Mouse (Mus musculus) erythroid progenitor cell, adult 5-6 weeks (primary cell): ENCODE measurements around the gene Hoxb8. TPM values are rescaled to one million over a fixed set of nuclear protein-coding genes. Genes with fewer than 3 reads are reported as not detected.

ENCODE experiments used
- ATAC-seq: replicated peaks from 2 replicates; pipeline ENCODE4 v1.8.0; 2016; ENCODE audit warnings: moderate number of reproducible peaks, mild to moderate bottlenecking, moderate TSS enrichment, inconsistent platforms; ENCODE audit not compliant: poor library complexity, low FRiP score, severe bottlenecking
- total RNA-seq, 2 experiments: library from RNA; stranded (forward) in 1 of 2; stranded (reverse) in 1 of 2; fragments of 150-400 nt in 1 of 2; fragments of 186-747, 209-891 nt in 1 of 2; gene quantifications; 2 replicates each; pipeline versions ENCODE4 v1.2.3 to v1.2.4; 2015 to 2017; ENCODE audit warnings: low replicate concordance in 2 of 2

Gene Hoxb8
- total RNA-seq, 2 experiments from 2014 or later, result not detected

DNA sequence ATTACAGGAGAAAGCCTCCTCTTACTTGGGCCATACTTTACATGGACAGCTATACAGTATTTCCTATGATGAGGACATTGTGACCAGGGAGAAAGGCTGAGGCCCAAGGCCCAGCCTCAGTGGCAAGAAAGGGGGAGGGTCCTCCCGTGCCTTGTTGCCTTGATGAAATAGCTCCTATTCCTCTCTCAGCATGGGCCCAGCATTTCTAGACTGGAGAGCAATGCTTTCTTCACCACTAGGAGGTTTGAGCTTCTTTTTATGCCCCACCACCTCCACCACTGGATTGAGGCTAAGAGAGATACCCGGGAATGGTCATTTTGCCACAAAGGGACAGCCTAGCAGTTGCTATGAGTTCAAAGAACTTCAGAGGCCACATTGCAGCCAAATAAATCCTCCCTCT lies 15.3 kb downstream of the Hoxb8 start:
- no peak for ATAC-seq

DNA sequence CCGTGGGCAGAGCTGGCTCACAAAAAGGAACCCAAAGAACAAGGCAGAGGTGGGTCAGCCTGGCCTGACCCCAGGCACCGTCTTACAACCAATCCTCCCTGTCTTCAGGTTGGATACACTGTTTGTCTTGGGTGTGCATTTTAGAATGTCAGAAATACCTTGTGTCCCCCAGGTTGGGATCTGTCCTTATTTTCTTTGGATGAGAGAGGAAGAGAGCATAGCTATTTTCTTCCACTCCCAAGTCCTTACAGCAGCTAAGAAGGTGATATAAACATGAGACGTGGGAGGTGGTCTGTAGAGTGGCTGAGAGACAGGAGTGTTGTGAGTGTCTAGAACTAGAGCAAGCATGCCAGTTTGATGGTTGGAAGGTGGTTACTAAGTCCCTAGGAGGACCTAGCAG lies 15.7 kb downstream of the Hoxb8 start:
- no peak for ATAC-seq

DNA sequence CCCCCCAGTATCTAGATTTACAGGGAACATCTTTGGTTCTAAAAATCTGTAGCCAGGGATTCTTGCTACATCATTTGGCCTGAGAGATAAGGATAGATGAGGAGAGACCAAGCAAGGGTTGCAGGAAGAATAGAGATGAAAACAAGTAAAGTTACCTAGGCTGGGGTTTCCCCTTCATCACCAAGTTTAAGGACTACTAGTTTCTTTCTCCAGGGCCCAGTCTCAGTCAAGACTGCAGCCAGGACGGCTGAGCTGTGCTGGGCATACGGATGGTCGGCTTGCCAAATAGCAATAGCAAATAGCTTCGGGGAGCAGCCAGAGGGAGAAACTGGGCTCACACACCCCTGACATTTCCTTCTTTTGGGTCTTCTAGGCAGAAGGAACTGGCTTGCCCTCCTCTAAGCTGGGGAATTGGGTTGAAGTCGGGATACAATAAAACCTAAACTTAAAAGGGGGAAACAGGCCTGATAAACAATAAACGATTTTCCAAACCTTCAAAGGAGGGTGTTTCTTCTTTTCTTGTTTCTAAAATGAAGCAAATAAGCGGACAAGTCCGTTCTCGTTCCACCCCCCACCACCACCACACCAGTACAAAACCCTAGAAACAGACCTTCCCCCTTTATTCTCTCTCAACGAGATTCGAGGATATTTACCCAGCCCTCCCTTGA lies 16.4 kb downstream of the Hoxb8 start:
- no peak for ATAC-seq

DNA sequence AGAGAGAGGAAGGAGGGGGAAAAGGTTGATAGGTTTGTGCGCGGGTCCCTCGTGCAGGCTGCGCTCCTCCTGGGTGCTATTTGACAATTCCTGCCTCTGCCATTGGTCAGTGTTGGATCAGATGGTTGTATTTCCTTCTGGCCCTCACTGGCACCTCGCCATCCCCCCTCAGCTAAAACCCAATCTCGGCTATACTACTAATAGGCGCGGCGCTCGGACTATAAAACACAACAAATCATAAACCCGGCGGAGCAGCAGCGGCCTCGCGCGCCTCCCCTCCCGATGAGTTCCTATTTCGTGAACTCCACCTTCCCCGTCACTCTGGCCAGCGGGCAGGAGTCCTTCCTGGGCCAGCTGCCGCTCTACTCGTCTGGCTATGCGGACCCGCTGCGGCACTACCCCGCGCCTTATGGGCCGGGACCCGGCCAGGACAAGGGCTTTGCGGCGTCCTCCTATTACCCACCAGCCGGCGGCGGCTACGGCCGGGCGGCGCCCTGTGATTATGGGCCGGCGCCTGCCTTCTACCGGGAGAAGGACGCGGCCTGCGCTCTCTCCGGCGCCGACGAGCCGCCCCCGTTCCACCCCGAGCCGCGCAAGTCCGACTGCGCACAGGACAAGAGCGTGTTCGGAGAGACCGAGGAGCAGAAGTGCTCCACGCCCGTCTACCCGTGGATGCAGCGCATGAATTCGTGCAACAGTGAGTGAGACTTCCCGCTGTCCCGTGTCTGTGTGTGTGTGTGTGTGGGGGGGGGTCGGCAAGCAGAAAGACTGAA lies 17.4 kb downstream of the Hoxb8 start:
- ATAC-seq, result no peak

DNA sequence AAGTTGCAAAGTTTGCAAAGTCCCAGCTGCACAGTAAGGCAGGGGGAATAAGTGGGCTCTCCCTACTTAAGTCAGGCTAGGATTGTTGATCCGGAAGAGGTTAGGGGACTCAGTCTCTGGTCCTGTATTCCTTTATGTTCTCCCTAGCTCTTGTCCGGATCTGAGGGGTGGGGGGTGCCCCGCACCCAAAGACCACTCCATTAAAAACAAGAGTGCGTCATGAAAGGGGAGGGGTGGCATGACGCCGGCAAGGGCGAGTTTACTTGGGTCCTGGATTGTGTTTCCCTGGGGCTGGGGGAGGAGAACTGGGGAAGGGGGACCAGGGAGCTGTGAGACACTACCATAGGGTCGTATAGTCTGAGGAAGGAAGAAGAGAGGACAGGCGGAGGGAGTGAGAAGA lies 18.1 kb downstream of the Hoxb8 start:
- no peak for ATAC-seq

DNA sequence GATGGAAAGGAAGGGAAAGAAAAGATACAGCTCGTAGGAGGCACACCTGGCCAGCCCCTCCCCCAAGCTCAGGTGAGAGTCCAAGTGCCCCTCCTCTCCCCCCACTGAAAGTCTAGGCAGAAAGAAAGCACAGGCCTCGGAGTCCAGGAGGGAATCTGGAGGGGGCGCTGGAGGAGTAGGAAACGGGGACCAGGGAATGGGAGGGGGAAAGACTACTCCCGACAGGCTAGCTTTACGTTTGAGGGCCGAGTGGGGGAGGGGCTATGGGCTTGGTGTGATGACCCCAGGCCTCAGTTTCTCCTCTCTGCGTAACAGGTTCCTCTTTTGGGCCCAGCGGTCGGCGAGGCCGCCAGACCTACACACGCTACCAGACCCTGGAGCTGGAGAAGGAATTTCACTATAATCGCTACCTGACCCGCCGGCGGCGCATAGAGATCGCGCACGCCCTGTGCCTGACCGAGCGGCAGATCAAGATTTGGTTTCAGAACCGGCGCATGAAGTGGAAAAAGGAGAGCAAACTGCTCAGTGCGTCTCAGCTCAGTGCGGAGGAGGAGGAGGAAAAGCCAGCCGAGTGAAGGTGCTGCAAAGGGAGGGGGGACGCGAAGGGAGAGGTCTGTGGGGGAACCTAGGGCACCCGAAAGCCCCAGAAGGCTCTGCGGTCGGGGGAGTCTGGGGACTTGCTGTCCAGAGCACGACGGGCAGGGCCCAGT lies 18.8 kb downstream of the Hoxb8 start:
- ATAC-seq, result no peak

DNA sequence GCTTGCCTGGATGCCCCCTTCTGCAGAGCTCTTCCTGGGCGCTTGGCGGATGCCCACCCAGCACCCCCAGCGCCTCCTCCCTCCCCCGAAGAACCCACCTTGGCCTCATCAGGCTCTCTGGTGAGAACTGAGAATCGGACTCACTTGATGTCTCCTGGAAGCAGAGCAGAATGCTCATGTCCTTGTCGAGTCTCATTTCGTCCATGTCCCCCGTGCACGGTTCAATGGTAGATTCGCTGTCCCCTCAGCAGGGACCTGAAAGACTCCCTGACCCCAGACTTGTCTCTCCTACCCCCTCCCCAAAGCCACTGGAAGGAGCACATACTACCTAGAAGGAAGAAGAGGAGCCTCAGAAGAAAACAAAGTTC lies 19.3 kb downstream of the Hoxb8 start:
- no peak for ATAC-seq

DNA sequence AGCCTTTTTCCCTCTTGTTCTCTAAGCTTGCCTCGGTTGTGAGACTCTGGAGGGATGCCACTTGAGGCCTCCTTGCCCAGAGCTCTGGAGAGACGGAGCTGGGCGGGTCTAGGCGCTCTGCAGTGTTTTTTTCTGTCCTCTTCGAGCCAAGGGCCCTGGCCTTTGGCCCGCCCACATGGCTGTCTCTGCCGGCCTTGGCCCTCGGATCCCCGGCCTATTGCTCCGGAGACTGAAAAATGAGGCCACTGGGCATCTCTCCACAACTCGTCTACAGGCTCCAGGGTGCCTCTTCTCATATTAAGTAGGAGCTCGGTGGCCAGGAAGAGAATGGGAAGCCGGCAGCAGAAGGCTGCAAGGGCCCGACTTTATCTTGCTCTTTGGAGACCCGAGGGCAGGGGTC lies 20.1 kb downstream of the Hoxb8 start:
- ATAC-seq, result no peak

DNA sequence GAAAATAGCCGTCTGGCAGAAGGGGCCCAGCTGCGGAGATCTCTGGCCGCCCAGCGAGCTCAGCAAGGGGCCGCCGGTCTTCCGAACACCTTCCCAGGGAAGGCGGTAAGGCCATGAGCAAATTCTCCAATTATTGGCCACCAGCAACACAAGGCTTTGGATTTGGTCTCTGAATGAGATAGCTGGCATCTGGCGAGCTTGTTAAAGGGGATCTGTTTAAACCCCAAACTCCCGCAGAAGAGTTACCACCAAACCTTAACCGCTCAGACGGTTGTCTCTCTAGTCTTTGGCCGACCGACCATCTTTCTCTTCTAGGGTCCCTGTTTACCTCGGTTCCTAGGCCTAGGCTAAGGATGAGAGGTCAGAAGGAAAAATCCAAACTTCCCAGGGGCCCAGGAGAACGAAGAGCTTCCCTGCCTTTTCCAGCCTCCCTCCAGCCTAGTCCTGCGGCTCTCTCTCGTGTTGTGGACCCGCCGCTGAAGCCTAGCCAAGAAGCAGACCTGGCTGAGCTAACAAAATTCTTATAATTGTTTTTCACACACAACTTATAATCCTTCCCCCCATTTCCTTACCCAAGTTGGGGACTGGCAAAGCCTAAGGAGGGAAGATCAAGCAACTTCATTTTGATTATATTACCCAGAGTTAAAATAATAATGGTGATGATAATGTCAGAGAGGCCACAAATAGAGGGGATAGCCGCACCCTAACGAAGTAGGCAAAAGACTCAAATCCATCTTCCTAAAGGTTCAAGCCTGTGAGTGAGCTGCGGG lies 20.9 kb downstream of the Hoxb8 start:
- ATAC-seq, result no peak

DNA sequence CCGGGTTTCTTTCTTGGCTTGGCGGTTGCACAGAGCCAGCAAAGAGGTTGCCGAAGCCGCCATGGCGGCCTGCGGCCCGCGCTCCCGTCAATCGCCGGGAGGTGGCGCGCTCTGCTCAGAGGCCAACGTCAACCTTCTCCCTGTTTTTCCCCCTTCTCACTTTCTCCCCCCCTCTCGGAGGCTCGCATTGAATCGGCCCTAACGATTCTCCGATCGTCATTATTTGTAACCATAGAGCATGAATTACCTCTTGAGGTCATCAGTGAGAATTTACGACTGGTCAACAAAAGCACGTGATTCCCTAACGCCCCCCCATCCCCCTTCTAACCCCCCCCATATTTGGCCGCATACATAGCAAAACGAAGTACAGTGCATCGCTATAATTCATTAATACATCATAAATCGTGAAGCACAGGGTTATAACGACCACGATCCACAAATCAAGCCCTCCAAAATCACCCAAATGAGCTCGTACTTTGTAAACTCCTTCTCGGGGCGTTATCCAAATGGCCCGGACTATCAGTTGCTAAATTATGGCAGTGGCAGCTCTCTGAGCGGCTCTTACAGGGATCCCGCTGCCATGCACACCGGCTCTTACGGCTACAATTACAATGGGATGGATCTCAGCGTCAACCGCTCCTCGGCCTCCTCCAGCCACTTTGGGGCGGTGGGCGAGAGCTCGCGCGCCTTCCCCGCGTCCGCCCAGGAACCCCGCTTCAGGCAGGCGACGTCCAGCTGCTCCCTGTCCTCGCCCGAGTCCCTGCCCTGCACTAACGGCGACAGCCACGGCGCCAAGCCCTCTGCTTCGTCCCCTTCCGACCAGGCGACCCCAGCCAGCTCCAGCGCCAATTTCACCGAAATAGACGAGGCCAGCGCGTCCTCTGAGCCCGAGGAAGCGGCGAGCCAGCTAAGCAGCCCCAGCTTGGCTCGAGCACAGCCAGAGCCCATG lies 21.7 kb downstream of the Hoxb8 start, which contains the start of gene Hoxb5:
Gene Hoxb5 (plus strand): TSS at position 186 of the 949 bp plus-strand sequence.
- ATAC-seq, result no peak

DNA sequence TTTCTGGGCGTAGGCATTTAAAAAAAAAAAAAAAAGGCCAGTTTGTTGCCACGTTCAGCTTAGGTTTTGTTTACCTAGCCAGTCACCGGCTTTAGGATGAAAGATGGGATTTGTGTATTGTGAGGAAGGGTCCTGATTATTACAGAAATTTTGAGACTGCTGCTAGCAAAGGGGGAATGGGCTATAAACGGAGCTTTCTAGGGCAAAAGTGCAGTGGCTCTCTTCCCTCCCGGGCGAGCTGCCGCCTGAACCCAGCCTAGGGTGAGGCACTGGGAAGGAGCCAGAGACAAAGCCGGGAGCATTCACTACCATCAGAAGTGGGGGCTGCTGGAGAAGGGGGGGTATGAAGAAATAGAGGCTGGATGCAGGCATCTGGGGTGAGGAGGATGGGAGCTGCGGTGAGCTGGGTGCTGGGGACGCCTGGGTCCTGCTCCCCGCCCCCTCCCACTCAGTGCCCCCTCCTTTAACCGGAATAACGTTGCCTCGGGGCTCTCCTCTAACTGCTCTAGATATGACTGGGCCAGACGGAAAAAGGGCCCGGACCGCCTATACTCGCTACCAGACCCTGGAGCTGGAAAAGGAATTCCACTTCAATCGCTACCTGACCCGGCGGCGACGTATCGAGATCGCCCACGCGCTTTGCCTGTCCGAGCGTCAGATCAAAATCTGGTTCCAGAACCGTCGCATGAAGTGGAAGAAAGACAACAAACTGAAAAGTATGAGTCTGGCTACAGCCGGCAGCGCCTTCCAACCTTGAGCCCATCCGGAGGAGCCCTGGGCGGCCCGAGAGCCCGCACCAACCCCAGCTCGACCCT lies 22.9 kb downstream of the Hoxb8 start:
- no peak for ATAC-seq

DNA sequence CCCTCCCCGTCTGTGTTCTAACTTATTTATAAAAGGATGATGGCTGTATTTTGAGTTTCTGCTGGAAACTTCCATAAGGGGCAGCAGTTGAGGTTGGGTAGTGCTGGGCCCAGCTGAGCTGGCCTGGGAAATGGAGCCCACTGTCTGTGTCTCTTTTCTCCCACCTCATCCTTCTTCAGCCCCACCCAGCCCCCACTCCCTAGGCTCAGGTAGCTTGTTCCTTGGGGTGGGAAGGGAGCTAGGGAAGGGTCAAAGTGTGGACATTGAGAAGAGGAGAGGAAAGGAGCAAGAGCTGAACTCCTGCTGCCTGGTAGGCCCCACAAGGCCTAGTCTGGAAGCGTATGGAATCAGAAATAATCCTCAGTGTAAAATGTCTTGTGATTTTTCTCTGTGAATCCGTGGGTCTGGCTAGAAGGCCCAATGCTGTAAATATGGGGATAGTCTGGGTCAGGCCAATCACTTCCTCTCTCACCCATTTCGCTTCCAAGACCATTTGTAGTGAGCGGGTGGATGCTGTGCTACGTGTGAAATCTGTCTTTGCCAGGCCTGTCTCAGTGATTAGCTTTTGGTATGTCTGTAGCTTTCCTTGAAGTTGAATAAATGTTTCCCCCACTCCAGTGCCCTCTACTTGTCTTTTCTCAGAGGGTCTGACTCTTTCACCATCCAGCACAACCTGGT lies 23.9 kb downstream of the Hoxb8 start:
- no peak for ATAC-seq

DNA sequence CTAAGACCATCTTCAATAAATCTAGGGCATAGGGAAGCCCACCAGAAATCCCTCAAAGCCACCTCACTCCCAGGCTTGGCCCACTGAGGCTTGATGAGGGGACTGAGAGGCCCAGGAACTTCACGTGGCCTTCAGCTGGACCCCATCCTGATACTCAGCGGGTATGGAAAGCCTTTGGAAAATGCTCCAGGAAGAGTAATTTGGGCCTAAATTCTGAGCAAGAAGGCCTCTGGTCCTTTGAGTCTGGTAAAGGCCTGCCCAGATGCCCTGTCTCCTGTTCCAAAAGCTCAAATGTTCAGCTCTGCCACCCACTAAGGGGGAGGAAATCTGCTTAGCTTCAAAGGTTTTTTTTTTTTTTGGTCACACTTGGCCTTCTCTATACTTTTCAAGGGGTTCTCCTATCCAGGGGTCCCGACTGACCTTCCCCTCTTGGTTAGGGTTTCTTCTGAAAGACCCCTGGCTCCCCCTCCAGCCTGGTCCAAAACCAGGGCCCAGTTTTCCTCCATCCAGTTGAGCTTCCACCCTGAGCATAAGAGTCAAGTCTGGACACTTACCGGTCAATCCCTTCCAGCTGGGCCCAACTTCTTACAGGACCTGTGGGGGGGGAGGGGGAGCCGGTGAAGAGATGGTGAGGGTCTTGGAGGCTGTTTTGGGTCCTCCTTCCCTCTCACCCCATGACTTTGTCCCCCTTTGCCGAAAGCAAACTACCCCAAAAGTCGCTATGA lies 24.6 kb downstream of the Hoxb8 start:
- ATAC-seq, result no peak

DNA sequence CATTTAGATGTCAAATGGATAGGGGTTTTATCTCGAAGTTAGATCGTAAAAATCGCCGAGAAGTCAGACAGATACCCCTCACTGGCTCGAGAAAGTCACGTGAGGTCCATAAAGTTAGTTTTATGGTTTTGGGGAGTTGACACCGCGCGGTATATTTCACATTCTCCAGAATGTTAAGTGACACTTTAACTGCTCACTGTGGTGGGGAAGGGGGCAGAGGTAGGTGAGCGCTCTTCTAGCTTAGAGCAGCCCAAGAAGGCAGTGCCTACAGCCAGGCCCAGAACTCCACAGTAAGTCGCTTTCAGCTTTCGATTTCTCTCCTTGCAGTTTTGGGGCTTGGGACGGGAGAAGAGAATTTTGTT lies 25.2 kb downstream of the Hoxb8 start:
- ATAC-seq, result no peak

DNA sequence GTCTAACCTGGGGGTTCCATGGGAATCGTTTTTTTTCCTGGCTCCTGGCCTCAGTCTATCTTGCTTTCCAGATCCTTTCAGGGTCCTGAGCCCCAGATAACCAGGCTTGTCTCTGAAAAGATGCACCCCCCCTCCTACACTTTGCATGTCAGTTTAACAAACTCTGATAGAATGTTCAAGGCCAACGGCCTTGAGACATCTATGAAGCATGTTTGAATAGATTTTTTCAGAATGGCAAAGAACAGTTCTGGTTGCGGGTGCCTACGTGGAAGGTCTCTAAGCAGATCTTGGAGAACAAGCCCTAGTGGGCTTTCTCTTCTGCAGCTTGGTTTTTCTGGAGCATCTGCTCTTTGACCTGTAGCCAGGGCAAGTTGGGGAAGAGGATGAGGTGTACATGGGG lies 27.1 kb downstream of the Hoxb8 start:
- no peak for ATAC-seq

DNA sequence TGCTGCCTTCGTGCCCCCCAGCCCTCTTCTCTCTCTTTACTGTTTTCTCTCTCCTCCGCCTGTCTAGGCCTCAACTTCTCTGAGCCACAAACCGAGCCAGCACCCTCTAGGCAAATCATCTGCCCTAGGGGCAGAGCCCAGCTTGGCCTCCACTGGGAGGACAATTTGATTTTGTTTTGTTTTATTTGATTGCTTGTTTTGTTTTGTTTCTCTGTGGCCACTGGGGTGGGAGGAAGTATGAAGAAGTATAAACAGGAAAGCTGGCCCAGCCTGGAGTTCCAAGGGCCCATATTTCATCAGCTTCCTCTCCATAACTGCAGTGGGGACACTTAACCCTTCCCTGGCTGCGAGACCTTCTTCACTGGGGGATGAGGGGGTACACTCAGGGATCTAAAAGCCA lies 27.6 kb downstream of the Hoxb8 start:
- no peak for ATAC-seq

DNA sequence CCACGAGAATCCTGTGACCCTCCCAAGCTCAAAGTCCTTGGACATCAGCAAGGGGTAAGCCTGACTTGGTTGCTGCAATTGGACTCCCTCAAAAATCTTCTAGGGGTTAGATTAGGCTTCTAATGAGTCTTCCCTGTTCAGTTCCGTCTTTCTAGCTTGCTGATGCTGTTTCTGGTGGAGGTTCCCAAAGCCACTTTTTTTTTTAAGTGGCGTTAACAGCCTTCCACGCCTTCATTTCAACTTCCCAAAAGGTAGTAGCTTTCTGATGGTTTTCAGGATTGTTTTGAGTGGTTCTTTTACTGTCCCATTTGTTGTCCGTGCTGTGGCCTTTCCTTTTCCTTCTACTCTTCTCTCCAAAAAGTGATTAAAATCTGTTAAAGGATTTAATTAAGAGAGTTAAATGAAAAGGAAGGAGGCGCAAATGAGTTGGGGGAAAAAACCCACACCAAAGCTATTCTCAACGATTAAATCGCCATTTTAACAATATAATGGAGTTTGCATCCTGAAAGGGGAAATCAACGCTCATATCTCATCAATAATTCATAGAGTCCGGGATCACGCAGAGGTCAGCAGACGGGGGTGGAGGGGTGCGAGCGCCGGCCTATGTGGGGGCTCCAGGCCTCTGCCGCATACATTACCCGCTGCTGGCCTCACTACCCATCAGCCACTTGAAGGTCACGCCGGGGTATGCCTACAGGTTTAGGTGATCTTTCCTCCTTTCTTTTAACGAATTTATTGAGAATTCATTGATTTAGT lies 28.7 kb downstream of the Hoxb8 start:
- ATAC-seq, result no peak
